Mouse (Mus musculus): ENCODE data around the gene Ing4. TPM values are rescaled to one million over a fixed set of nuclear protein-coding genes. Genes with fewer than 3 reads are reported as not detected.

Gene Ing4
- total RNA-seq, 1 experiment, result 32.4 TPM

GRCm38 (mm10) chr6:125081394-125081793, 41.8 kb downstream of the Ing4 start:
- peaks cover 8% of the 10 kb centered on the region; the same call in 1 of the 2 replicates for H3K36me3 ChIP-seq (ENCODE audit: control insufficient read depth, insufficient read depth, low read length, poor library complexity, severe bottlenecking)
- no peaks in the 10 kb centered on the region for H3K9me3 ChIP-seq (ENCODE audit: control insufficient read depth, insufficient read depth, low read depth, low read length)
- DNase-seq (ENCODE audit: low read depth, low spot score), result no peak
- in situ Hi-C loops (cut with MboI; ENCODE audit: low sequenced_read_pairs in 2 of 2, unreplicated experiment in 2 of 2), result no loop called here
- no peak for TF ChIP-seq ZC3H11A (IDR thresholded peaks at IDR 0.05; ENCODE audit: borderline replicate concordance, low read depth, low read length)
- H3K9ac ChIP-seq (ENCODE audit: insufficient read depth, low read depth, low read length, poor library complexity, severe bottlenecking), result peak overlapping the region; percentile 80
- 0 out of 2 replicates have a peak overlapping the region, but pooled peaks have one; percentile 4 for H3K27ac ChIP-seq (ENCODE audit: insufficient read depth, low read depth, low read length, poor library complexity, severe bottlenecking)
- H3K4me1 ChIP-seq (ENCODE audit: control insufficient read depth in 2 of 2, insufficient read depth in 2 of 2, low read length in 2 of 2, poor library complexity in 1 of 2), result peaks cover 5 to 15% of the 10 kb centered on the region in 2 experiments; a peak in 1 of 4 replicates
- peak overlapping the region; percentile 71 to 73 for H3K4me3 ChIP-seq (ENCODE audit: insufficient read depth in 1 of 2, low read depth in 1 of 2, low read length in 2 of 2, poor library complexity in 1 of 2, severe bottlenecking in 1 of 2)

GRCm38 (mm10) chr6:125081797-125082560, 42.4 kb downstream of the Ing4 start:
- peaks cover 8% of the 10 kb centered on the region; the same call in 1 of the 2 replicates for H3K36me3 ChIP-seq (ENCODE audit: control insufficient read depth, insufficient read depth, low read length, poor library complexity, severe bottlenecking)
- peak overlapping the region; percentile 80 for H3K9ac ChIP-seq (ENCODE audit: insufficient read depth, low read depth, low read length, poor library complexity, severe bottlenecking)
- DNase-seq (ENCODE audit: low read depth, low spot score), result peak; percentile 95
- H3K4me1 ChIP-seq (ENCODE audit: control insufficient read depth in 2 of 2, insufficient read depth in 2 of 2, low read length in 2 of 2, poor library complexity in 1 of 2), result peaks cover 5 to 15% of the 10 kb centered on the region in 2 experiments; a peak in 1 of 4 replicates
- TF ChIP-seq ZNF384 (IDR thresholded peaks at IDR 0.05; ENCODE audit: low read depth, low read length) (no peak), ZC3H11A (IDR thresholded peaks at IDR 0.05; ENCODE audit: borderline replicate concordance, low read depth, low read length) (no peak), CHD2 (IDR thresholded peaks at IDR 0.05; ENCODE audit: low read depth, low read length) (no peak), MAFK (IDR thresholded peaks at IDR 0.05; ENCODE audit: insufficient read depth, low read depth, low read length) (no peak), HCFC1 (IDR thresholded peaks at IDR 0.05; ENCODE audit: borderline replicate concordance, insufficient read depth, low read length) (no peak)
- in situ Hi-C loops (cut with MboI; ENCODE audit: low sequenced_read_pairs in 2 of 2, unreplicated experiment in 2 of 2), result no loop called here
- H3K9me3 ChIP-seq (ENCODE audit: control insufficient read depth, insufficient read depth, low read depth, low read length), result no peaks in the 10 kb centered on the region
- 0 out of 2 replicates have a peak overlapping the region, but pooled peaks have one; percentile 4 for H3K27ac ChIP-seq (ENCODE audit: insufficient read depth, low read depth, low read length, poor library complexity, severe bottlenecking)
- peak overlapping the region; percentile 71 to 73 for H3K4me3 ChIP-seq (ENCODE audit: insufficient read depth in 1 of 2, low read depth in 1 of 2, low read length in 2 of 2, poor library complexity in 1 of 2, severe bottlenecking in 1 of 2)

DNA sequence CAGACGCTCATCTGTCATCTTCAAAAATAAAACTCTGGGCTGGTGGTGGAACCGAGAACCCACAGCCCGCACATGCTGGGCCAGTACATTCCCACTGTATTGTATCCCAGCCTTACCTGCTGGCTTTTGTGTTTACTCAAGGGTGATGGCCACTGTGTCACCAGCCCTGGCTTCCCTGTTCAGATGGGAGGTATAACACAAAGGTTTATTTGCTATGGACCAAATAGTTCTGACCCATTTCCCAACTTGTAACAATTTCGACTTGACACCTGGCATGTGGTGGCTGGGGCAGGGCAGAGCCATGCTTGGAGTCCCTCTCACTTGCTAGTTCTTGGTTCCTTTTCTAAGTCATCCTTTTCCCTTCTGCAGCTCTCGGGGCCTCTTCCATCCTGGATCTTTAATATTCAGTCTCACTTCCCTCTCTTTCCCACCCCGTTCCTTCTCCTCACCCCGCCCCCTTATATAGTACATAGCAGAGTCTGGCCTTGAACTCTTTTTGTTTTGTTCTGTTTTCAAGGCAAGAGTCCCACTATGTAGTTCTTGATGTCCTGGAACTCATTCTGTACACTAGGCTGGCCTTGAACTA, 43.3 kb downstream of the Ing4 start:
- peaks cover 5 to 15% of the 10 kb centered on the region in 2 experiments; a peak in 1 of 4 replicates for H3K4me1 ChIP-seq (ENCODE audit: control insufficient read depth in 2 of 2, insufficient read depth in 2 of 2, low read length in 2 of 2, poor library complexity in 1 of 2)
- no peak overlapping the region for H3K9ac ChIP-seq (ENCODE audit: insufficient read depth, low read depth, low read length, poor library complexity, severe bottlenecking)
- H3K9me3 ChIP-seq (ENCODE audit: control insufficient read depth, insufficient read depth, low read depth, low read length), result no peaks in the 10 kb centered on the region
- DNase-seq (ENCODE audit: low read depth, low spot score), result no peak
- no peak overlapping the region for H3K27ac ChIP-seq (ENCODE audit: insufficient read depth, low read depth, low read length, poor library complexity, severe bottlenecking)
- H3K4me3 ChIP-seq (ENCODE audit: insufficient read depth in 1 of 2, low read depth in 1 of 2, low read length in 2 of 2, poor library complexity in 1 of 2, severe bottlenecking in 1 of 2), result no peak overlapping the region
- peaks cover 8% of the 10 kb centered on the region; the same call in 1 of the 2 replicates for H3K36me3 ChIP-seq (ENCODE audit: control insufficient read depth, insufficient read depth, low read length, poor library complexity, severe bottlenecking)
- in situ Hi-C loops (cut with MboI; ENCODE audit: low sequenced_read_pairs in 2 of 2, unreplicated experiment in 2 of 2), result no loop called here
- TF ChIP-seq CHD2 (IDR thresholded peaks at IDR 0.05; ENCODE audit: low read depth, low read length), result no peak

DNA sequence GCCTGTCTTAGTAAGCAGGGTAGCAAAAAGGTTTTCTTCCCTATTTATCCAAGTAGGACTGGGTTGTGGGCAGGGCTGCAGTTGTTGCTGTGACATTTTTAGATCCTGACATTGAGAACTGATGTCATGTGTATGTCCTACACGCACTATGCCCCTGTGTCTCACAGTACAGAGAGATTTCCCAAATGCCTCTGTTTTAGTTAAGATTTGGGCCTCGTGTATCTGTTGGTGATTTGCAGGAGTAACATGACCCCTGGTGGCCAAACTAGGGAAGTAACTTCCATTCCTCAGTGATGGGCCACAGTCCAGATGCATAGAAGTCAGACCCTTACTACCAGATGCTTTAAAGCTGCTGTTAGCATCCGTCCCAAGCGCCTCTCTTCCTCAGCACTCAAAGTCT, 44.9 kb downstream of the Ing4 start:
- TF ChIP-seq HCFC1 (IDR thresholded peaks at IDR 0.05; ENCODE audit: borderline replicate concordance, insufficient read depth, low read length) (no peak), ZC3H11A (IDR thresholded peaks at IDR 0.05; ENCODE audit: borderline replicate concordance, low read depth, low read length) (peak; percentile 64; the same call in 1 of the 2 replicates), MAFK (IDR thresholded peaks at IDR 0.05; ENCODE audit: insufficient read depth, low read depth, low read length) (no peak), ZNF384 (IDR thresholded peaks at IDR 0.05; ENCODE audit: low read depth, low read length) (no peak)
- H3K36me3 ChIP-seq (ENCODE audit: control insufficient read depth, insufficient read depth, low read length, poor library complexity, severe bottlenecking), result peaks cover 8% of the 10 kb centered on the region; the same call in 1 of the 2 replicates
- peaks cover 5 to 22% of the 10 kb centered on the region in 2 experiments; a peak in 3 of 4 replicates for H3K4me1 ChIP-seq (ENCODE audit: control insufficient read depth in 2 of 2, insufficient read depth in 2 of 2, low read length in 2 of 2, poor library complexity in 1 of 2)
- in situ Hi-C loops (cut with MboI; ENCODE audit: low sequenced_read_pairs in 2 of 2, unreplicated experiment in 2 of 2), result no loop called here
- no peak overlapping the region for H3K27ac ChIP-seq (ENCODE audit: insufficient read depth, low read depth, low read length, poor library complexity, severe bottlenecking)
- H3K4me3 ChIP-seq (ENCODE audit: insufficient read depth in 1 of 2, low read depth in 1 of 2, low read length in 2 of 2, poor library complexity in 1 of 2, severe bottlenecking in 1 of 2), result no peak overlapping the region
- H3K9ac ChIP-seq (ENCODE audit: insufficient read depth, low read depth, low read length, poor library complexity, severe bottlenecking), result no peak overlapping the region
- DNase-seq (ENCODE audit: low read depth, low spot score), result no peak
- H3K9me3 ChIP-seq (ENCODE audit: control insufficient read depth, insufficient read depth, low read depth, low read length), result no peaks in the 10 kb centered on the region

Data from ES-E14 (cell line).